9 mouse cellular contexts compared by ENCODE assay signal in genomic region chr19:5456241-5456921, GRCm38 (mm10). TPM values are rescaled to one million over a fixed set of nuclear protein-coding genes. Genes with fewer than 3 reads are reported as not detected.
DNase-seq lines count a peak whose midpoint lies in the region; ATAC-seq lines count a peak whose summit lies in the region.
"Had no signal": no experiment of that assay in that cellular context is flagged by ENCODE, and none has a peak within 500 bp of the region (broad histone marks: within the 10 kb centered on the region; RNA-seq: fewer than 3 reads in every experiment).

No protein-coding gene starts in this region.

- peaks cover 26% of the 10 kb centered on the region for H3K27me3 ChIP-seq in forebrain, embryonic 10.5 days (ENCODE audit: poor library complexity, severe bottlenecking)
- H3K27me3 ChIP-seq in hindbrain, embryonic 13.5 days, result peaks cover 19% of the 10 kb centered on the region
- 0 out of 2 replicates have a peak, but pooled peaks cover 6% of the 10 kb centered on the region for H3K27me3 ChIP-seq in liver, embryonic 13.5 days
- H3K27me3 ChIP-seq in neural tube, embryonic 13.5 days, result peaks cover 18% of the 10 kb centered on the region

- peak; percentile 25 to 45 for DNase-seq in adrenal gland, postnatal 36 days
- DNase-seq in adrenal gland, adult (ENCODE audit: inconsistent age in 2 of 2, low spot score in 1 of 2), result no peak
- DNase-seq in forebrain, embryonic 10.5 days (ENCODE audit: extremely low spot score, low spot score), result no peak
- DNase-seq in liver, embryonic 13.5 days, result no peak
- DNase-seq in spleen, postnatal 36 days (ENCODE audit: low spot score in 2 of 2), result no peak
- DNase-seq in ovary, adult 18-20 months (ENCODE audit: low spot score), result no peak

- H3K9ac ChIP-seq in hindbrain, embryonic 13.5 days, result peak overlapping the region; percentile 95
- H3K9ac ChIP-seq in liver, embryonic 13.5 days, result peak overlapping the region; percentile 79
- peak overlapping the region; percentile 92 for H3K9ac ChIP-seq in neural tube, embryonic 13.5 days

- H3K27ac ChIP-seq in forebrain, embryonic 10.5 days, result peak overlapping the region; percentile 88
- peak overlapping the region; percentile 99 for H3K27ac ChIP-seq in hindbrain, embryonic 13.5 days
- H3K27ac ChIP-seq in liver, embryonic 13.5 days, result peak overlapping the region; percentile 77
- H3K27ac ChIP-seq in neural tube, embryonic 13.5 days (replicated peaks), result peak overlapping the region; percentile 97

- peak; percentile 9; the same call in 1 of the 2 replicates for ATAC-seq in hindbrain, embryonic 13.5 days (ENCODE audit: low FRiP score)
- no peak for ATAC-seq in liver, embryonic 13.5 days (ENCODE audit: low read depth)
- ATAC-seq in neural tube, embryonic 13.5 days (ENCODE audit: low read depth), result no peak

- WGBS in forebrain, embryonic 10.5 days, result 7% methylated on average over 26 of the region's 26 CpGs
- 5% methylated on average over 26 of the region's 26 CpGs for WGBS in hindbrain, embryonic 13.5 days
- 3% methylated on average over 26 of the region's 26 CpGs for WGBS in liver, embryonic 13.5 days (ENCODE audit: insufficient replicate concordance)
- 3% methylated on average over 26 of the region's 26 CpGs for WGBS in neural tube, embryonic 13.5 days

- H3K4me3 ChIP-seq in forebrain, embryonic 10.5 days, result peak overlapping the region; percentile 87
- peak overlapping the region; percentile 77 for H3K4me3 ChIP-seq in hindbrain, embryonic 13.5 days
- H3K4me3 ChIP-seq in liver, embryonic 13.5 days (replicated peaks), result peak overlapping the region; percentile 72
- H3K4me3 ChIP-seq in neural tube, embryonic 13.5 days, result peak overlapping the region; percentile 76

- peaks cover 51% of the 10 kb centered on the region for H3K4me1 ChIP-seq in forebrain, embryonic 10.5 days
- peaks cover 45% of the 10 kb centered on the region for H3K4me1 ChIP-seq in hindbrain, embryonic 13.5 days (replicated peaks)
- H3K4me1 ChIP-seq in liver, embryonic 13.5 days (replicated peaks), result peaks cover 59% of the 10 kb centered on the region
- H3K4me1 ChIP-seq in neural tube, embryonic 13.5 days (replicated peaks), result peaks cover 53% of the 10 kb centered on the region

- peak overlapping the region; percentile 96 for H3K4me2 ChIP-seq in hindbrain, embryonic 13.5 days
- H3K4me2 ChIP-seq in liver, embryonic 13.5 days, result peak overlapping the region; percentile 99
- H3K4me2 ChIP-seq in neural tube, embryonic 13.5 days, result peak overlapping the region; percentile 98

- H3K9me3 ChIP-seq in forebrain, embryonic 10.5 days, result no peaks in the 10 kb centered on the region
- H3K9me3 ChIP-seq in hindbrain, embryonic 13.5 days, result no peaks in the 10 kb centered on the region
- H3K9me3 ChIP-seq in liver, embryonic 13.5 days (replicated peaks), result no peaks in the 10 kb centered on the region
- no peaks in the 10 kb centered on the region for H3K9me3 ChIP-seq in neural tube, embryonic 13.5 days

- peaks cover 16% of the 10 kb centered on the region for H3K36me3 ChIP-seq in forebrain, embryonic 10.5 days (replicated peaks)
- H3K36me3 ChIP-seq in hindbrain, embryonic 13.5 days, result peaks cover 9% of the 10 kb centered on the region
- H3K36me3 ChIP-seq in liver, embryonic 13.5 days, result 0 out of 2 replicates have a peak, but pooled peaks cover 2% of the 10 kb centered on the region
- peaks cover 10% of the 10 kb centered on the region for H3K36me3 ChIP-seq in neural tube, embryonic 13.5 days

RNA-seq across cellular contexts. Expression of gene Ccdc85b, which starts 1.3 kb away (rescaled TPM):
- 1 to 10 TPM; 7.9 to 8.3 TPM for total RNA-seq in adrenal gland, postnatal 36 days (2021)
- polyA plus RNA-seq in forebrain, embryonic 10.5 days (2016; fragmentation: Nextera tagmentation; extraction: Ambion mirVana), result 5.5 and 6.7 TPM in 2 replicates
- 9.6 and 10.2 TPM in 2 replicates for polyA plus RNA-seq in hindbrain, embryonic 13.5 days (2015; fragmentation: Nextera tagmentation; extraction: Ambion mirVana)
- 2.0 and 2.1 TPM in 2 replicates for polyA plus RNA-seq in liver, embryonic 13.5 days (2015; fragmentation: Nextera tagmentation; extraction: Ambion mirVana)
- polyA plus RNA-seq in neural tube, embryonic 13.5 days (2015; fragmentation: Nextera tagmentation; extraction: Ambion mirVana), result 10.7 and 11.1 TPM in 2 replicates

RNA-seq across cellular contexts. Expression of gene Fibp, which starts 4.0 kb away (rescaled TPM):
- 10 to 100 TPM; 89.1 to 95.3 TPM for total RNA-seq in adrenal gland, postnatal 36 days (2021)
- 93.1 TPM in 2 replicates for polyA plus RNA-seq in forebrain, embryonic 10.5 days (2016; fragmentation: Nextera tagmentation; extraction: Ambion mirVana)
- polyA plus RNA-seq in hindbrain, embryonic 13.5 days (2015; fragmentation: Nextera tagmentation; extraction: Ambion mirVana), result 169 and 179 TPM in 2 replicates
- polyA plus RNA-seq in liver, embryonic 13.5 days (2015; fragmentation: Nextera tagmentation; extraction: Ambion mirVana), result 34.0 and 34.7 TPM in 2 replicates
- 163 and 164 TPM in 2 replicates for polyA plus RNA-seq in neural tube, embryonic 13.5 days (2015; fragmentation: Nextera tagmentation; extraction: Ambion mirVana)

RNA-seq across cellular contexts. Expression of gene Fosl1, which starts 9.0 kb away (rescaled TPM):
- 1 to 10 TPM in 1 of 2 experiments, not detected in 1; 5.3 TPM for total RNA-seq in adrenal gland, postnatal 36 days (2021)
- not detected in 2 replicates for polyA plus RNA-seq in forebrain, embryonic 10.5 days (2016; fragmentation: Nextera tagmentation; extraction: Ambion mirVana)
- 0.48 TPM in 1 of 2 replicates, not detected in the other for polyA plus RNA-seq in hindbrain, embryonic 13.5 days (2015; fragmentation: Nextera tagmentation; extraction: Ambion mirVana)
- not detected in 2 replicates for polyA plus RNA-seq in liver, embryonic 13.5 days (2015; fragmentation: Nextera tagmentation; extraction: Ambion mirVana)
- 0.59 TPM in 1 of 2 replicates, not detected in the other for polyA plus RNA-seq in neural tube, embryonic 13.5 days (2015; fragmentation: Nextera tagmentation; extraction: Ambion mirVana)
- total RNA-seq: left cerebral cortex, postnatal 10 days had no signal

RNA-seq across cellular contexts. Expression of gene Ctsw, which starts 11.9 kb away (rescaled TPM):
- total RNA-seq in adrenal gland, postnatal 36 days (2021), result under 1 TPM in 1 of 2 experiments, not detected in 1; 0.26 TPM
- polyA plus RNA-seq in forebrain, embryonic 10.5 days (2016; fragmentation: Nextera tagmentation; extraction: Ambion mirVana), result 1.1 and 1.4 TPM in 2 replicates
- polyA plus RNA-seq in hindbrain, embryonic 13.5 days (2015; fragmentation: Nextera tagmentation; extraction: Ambion mirVana), result 5.0 and 5.8 TPM in 2 replicates
- 0.35 and 0.53 TPM in 2 replicates for polyA plus RNA-seq in liver, embryonic 13.5 days (2015; fragmentation: Nextera tagmentation; extraction: Ambion mirVana)
- 3.2 and 5.6 TPM in 2 replicates for polyA plus RNA-seq in neural tube, embryonic 13.5 days (2015; fragmentation: Nextera tagmentation; extraction: Ambion mirVana)

RNA-seq across cellular contexts. Expression of gene Efemp2, which starts 17.4 kb away (rescaled TPM):
- 10 to 100 TPM; 50.2 to 87.9 TPM for total RNA-seq in adrenal gland, postnatal 36 days (2021)
- 46.9 and 50.9 TPM in 2 replicates for polyA plus RNA-seq in forebrain, embryonic 10.5 days (2016; fragmentation: Nextera tagmentation; extraction: Ambion mirVana)
- polyA plus RNA-seq in hindbrain, embryonic 13.5 days (2015; fragmentation: Nextera tagmentation; extraction: Ambion mirVana), result 45.6 and 48.7 TPM in 2 replicates
- 20.4 and 21.4 TPM in 2 replicates for polyA plus RNA-seq in liver, embryonic 13.5 days (2015; fragmentation: Nextera tagmentation; extraction: Ambion mirVana)
- 56.9 and 60.8 TPM in 2 replicates for polyA plus RNA-seq in neural tube, embryonic 13.5 days (2015; fragmentation: Nextera tagmentation; extraction: Ambion mirVana)

Comparison
In these comparisons a context has a peak if more than half of its experiments do, and no peak if none do; other contexts are left out.
1. DNase-seq: peak in adrenal gland, postnatal 36 days (2 of 2); none in adrenal gland, adult (0 of 2), forebrain, embryonic 10.5 days (single experiment), liver, embryonic 13.5 days (single experiment), spleen, postnatal 36 days (0 of 2) and ovary, adult 18-20 months (single experiment).
2. Peak in every context shown above with its lines, with median percentiles within 50 percentile points of each other: H3K27ac ChIP-seq, H3K4me3 ChIP-seq, H3K4me2 ChIP-seq and H3K9ac ChIP-seq.